Mouse (Mus musculus): ENCODE measurements at regions not wholly inside any gene's neighbourhood (a gene's known extent, or its start where the extent isn't known, plus 50 kb on each side); places are given as distances from the start of the nearest gene placed in this dataset.

GRCm38 (mm10) chr6:4417247-4417709, 87.3 kb upstream of the Col1a2 start:
- TF ChIP-seq CTCF (IDR thresholded peaks at IDR 0.05; ENCODE audit: control insufficient read depth, insufficient read depth, insufficient read length) (no peak), CEBPB (IDR thresholded peaks at IDR 0.05; ENCODE audit: low read depth) (no peak), MAX (IDR thresholded peaks at IDR 0.05) (no peak), FOSL1 (IDR thresholded peaks at IDR 0.05; ENCODE audit: insufficient read depth, low read length, poor library complexity, severe bottlenecking) (no peak), MYOG (IDR thresholded peaks at IDR 0.05; ENCODE audit: control insufficient read depth, extremely low read depth, insufficient read length) (no peak)

All from C2C12 (cell line).